Mouse (Mus musculus): ENCODE measurements around the gene Ddx39b.
"Not testable (repeated sequence)": the region's sequence is repeated elsewhere in the genome, so short reads cannot be mapped to it uniquely, and the experiment has no call there.

The Ddx39b gene

DNA sequence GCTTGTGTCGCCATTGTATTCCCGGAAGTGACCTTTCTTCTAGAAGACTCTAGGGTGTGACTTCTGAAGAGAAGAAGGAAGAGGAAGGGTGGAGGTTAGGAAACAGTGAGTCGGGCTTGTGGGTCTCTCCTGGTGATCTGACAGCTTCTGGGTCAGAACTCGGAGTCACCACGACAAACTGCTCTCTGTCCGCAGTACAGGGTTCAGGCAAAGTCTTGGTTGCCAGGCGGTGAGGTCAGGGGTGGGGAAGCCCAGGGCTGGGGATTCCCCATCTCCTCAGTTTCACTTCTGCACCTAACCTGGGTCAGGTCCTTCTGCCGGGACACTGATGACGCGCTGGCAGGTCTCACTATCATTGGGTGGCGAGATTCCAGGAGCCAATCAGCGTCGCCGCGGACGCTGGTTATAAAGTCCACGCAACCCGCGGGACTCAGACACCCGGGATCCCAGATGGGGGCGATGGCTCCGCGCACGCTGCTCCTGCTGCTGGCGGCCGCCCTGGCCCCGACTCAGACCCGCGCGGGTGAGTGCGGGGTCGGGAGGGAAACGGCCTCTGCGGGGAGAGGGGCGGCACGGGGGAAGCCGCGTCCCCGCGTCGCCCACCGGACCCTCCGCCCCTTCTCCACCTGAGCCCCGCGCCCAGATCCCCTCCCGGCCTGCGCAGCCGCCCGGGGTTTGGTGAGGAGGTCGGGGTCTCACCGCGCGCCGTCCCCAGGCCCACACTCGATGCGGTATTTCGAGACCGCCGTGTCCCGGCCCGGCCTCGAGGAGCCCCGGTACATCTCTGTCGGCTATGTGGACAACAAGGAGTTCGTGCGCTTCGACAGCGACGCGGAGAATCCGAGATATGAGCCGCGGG is 21.3 kb downstream of the Ddx39b start, which contains the start of gene H2-D1:
H2-D1 (plus strand) TSS at position 67 of the 859 bp plus-strand sequence.
- DNase-seq (ENCODE audit: low spot score): peak; percentile 99

DNA sequence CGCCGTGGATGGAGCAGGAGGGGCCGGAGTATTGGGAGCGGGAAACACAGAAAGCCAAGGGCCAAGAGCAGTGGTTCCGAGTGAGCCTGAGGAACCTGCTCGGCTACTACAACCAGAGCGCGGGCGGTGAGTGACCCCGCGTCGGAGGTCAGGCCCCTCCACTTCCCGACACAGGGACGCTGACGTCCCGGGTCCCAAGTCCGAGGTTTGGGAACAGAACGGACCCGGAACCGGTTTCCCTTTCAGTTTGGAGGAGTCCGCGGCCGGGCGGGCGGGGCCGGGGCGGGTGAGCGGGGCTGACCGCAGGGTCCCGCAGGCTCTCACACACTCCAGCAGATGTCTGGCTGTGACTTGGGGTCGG is 22.0 kb downstream of the Ddx39b start:
- no peak for DNase-seq (ENCODE audit: low spot score)

DNA sequence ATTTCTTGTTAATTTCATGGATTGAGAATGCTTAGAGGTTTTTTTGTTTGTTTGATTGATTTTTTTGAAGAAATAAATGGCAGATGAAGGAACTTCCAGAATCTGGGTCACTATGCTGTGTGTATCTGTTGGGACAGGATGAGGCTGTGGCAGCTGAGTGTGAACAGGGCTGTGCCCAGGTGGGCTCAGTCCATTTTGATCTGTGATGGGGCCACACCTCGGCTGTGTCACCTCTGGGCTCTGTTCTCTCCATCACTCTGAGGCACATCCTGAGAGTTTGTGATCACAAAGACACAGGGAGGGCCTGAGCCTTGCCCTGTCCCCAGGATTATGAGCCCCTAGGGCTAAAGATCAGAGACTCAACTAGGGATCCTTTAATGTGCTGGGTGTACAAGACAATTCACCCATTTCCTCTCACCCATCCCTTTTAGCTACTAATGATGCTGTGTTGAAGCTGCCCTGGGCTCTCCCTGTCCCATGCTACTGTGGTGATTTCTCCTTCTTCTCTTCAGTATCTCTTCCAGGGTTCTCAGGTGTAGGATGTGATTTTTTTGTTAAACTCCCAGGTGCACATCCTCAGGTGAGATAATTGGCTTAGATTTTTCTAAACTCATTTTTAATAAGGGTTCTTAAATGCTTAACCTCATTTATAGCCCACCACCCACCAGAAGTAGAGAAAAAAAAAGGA is 26.0 kb downstream of the Ddx39b start:
- no peak for DNase-seq (ENCODE audit: low spot score)

DNA sequence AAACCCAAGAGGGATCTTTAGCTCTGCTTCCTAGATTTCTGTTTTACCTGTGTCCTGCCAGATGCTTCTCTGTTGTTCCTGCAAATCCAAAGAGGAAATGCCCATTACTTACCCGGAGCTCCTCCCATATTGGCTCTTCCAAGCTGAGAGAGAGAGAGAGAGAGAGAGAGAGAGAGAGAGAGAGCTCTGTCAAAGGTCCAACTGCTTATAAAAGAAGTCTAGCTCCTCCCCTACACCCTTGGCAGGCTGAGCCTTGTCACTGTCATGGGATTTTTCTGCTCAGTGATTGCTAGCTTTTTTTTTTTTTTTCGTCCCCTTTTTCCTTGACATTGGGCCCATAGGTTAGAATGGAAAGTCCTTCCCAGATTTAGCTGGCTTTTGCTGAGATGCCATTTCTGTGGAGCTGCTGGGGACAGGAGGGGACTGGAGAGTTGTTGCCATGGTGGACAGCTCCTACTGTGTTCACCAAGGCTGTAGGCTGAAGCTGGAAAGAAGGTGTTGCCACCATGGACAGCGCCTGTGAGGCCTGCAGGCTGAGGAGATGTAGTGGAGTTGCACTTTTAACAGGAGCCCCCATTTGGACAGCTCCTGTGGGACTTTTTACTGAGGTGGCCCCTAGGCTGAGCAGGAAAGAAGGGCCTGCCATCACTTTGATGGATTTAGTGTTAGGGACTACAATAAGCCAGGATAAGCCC is 28.3 kb downstream of the Ddx39b start:
- DNase-seq (ENCODE audit: low spot score): no peak

DNA sequence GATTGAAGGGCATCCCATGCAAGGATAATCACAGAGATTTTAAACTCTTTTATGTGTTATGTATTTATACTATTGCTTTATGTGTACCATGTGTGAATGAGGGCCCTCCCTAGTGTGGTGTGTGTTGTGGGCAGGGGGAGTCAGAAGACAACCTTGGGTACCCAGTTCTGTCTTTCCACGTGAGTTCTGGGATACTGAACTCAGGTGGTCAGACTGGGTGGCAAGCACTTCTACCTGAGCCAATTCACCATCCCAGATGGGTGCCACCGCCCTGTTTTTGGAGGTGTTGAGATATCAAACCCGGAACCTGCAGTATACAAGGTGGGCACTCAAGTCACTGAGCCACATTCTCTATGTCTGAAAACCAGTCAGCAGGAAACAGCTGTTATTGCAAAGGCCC is 30.7 kb downstream of the Ddx39b start:
- no peak for DNase-seq (ENCODE audit: low spot score)

DNA sequence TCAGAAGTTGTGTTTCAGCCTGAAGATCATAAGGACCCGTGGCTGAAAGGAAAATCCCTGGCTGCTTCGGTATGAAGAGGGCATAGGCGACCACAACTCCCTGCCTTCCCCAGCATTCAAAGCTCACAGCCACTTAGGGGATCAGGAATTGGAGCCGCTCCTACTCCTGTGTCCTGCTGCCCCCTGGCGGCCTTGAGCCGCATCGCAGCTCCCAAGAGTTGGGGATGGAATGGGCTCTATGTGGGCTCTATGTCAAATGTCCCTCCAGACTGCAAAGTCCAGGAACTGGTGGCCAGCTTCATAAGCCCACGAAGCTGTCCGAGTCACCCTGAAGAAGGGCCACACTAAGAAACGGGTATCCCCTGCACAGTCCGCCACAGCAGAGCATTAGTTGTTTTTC is 33.2 kb downstream of the Ddx39b start:
- DNase-seq (ENCODE audit: low spot score): peak; percentile 89

DNA sequence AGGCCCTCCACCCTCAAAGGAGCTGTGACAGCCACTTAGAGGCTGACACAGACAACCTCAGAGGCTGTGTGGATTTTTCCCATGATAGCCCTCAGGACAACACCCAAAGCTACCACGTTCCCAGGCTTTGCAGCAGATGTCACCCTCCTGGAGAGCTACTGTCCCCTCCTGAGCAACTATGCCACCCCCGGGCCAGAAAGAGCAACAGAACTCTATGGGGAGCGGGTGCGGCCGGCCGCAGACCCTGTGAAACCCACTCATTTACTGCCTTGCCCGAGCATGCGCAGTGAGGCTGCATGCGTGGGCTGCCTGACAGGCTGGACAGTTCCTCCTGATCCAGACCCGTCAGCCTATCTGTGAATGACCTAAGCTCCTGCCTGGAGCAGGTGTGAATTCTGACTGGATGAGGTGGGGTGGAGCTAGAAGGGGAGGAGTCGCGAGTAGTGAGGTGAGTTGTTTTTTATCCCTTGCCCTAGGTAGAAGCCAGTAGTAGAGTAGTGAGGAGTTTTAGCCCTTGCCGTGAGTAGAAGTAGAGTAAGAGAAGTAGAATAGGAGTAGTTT is 34.8 kb downstream of the Ddx39b start:
- no peak for DNase-seq (ENCODE audit: low spot score)

DNA sequence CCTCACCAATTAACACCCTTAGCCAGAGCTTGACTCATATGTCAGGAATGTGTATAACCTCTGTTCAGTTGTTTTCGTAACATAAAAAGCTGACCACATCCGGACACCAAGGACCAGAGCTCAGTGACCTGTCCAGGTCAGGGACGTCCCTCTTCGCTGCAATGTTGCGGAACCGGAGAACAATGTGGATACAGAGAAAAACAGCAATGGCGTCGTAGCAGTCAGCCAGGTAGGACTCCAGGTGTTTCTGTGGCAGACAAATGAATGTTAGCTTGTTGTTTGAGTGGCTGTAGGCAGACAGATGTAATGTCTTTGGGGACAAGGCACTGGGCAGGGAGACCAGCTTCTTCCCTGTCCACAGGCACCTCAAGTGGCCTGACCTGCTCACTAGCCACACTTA is 36.5 kb downstream of the Ddx39b start:
- DNase-seq (ENCODE audit: low spot score): no peak

DNA sequence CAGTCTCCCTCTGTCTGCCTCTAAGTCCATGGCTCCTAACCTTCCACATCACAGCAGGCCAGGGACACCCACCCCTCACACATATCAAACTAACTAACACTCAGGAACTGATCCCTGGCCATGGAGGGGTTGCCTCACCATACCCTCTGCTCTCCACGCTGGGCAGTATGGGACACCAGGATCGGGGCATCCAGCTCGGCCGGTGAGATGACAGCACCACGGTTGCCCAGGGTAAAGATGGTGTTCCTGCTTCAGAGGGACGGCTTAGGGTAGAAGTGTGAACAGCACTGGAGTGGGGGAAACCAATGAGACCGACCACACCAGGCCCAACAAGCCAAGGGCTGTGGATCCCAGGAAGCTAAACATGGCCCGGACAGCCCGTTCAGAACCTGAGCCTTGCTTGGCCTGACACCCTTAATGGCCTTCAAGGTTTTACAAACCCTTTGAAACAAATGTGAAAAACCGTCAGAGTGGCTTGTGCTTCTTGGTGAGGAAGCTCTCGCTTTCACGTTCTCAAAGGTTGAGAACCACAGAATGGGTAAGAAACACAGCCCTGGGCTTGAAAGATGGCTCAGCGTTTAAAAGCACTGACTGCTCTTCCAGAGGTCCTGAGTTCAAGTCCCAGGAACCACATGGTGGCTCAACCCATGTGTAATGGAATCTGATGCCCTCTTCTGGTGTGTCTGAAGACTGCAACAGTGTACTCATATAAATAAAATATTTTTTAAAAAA is 37.6 kb downstream of the Ddx39b start:
- DNase-seq (ENCODE audit: low spot score): no peak

DNA sequence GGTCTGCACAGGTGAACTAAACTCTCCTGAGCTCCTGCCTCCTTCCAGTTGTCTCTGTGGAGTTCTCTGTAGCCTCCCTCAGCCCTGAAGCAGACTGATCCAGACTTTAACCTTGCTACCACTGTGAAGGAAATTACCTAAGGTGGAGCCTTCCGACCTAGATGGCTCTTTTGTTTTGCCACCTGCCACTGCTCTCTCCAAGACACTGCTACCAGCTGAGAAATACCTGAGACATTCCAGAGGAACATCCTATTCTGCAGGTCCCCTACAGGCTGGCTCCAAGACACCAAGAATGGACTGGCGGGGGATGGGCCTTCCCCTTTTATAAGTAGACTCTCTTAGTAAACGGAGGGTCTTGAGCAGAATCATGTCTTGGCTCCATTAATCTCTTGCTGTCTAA is 38.7 kb downstream of the Ddx39b start:
- no peak for DNase-seq (ENCODE audit: low spot score)

DNA sequence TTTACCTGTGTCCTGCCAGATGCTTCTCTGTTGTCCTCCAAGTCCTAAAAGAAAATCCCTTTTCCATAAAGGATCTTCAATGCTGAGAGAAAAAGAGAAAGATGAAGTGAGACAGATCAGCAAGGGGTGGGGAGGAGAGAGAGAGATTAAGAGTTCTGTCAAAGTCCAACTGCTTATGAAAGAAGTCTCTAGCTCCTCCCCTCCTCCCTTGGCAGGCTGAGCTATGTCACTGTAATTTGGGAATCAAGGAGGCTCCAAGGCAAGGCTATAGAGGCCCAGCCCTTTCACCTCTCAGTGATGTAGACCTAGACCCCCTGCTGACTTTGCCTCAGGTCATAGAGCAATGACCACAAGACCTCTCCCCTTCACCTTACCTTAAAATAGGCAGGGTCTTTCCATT is 43.9 kb downstream of the Ddx39b start:
- no peak for DNase-seq (ENCODE audit: low spot score)

DNA sequence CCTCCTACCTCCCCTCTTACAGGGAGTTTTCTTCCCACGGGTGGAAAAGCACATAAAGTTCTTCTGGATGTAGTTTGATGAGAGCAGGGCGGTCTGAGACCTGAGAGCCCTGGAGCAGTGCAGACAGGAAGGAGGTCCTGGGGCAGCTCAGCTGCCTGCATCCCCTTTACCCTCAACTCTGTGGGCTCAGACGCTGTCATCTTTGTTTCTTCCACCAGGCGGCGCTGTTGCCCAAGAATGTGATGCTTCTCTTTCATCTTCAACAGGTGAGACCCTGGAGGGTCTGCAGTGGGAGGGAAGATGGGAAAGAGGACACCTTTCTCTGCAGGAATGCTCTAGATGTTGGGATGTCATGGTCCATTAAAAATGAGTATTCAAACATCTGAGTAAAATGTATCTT is 54.2 kb downstream of the Ddx39b start:
- DNase-seq (ENCODE audit: low spot score): peak; percentile 56

DNA sequence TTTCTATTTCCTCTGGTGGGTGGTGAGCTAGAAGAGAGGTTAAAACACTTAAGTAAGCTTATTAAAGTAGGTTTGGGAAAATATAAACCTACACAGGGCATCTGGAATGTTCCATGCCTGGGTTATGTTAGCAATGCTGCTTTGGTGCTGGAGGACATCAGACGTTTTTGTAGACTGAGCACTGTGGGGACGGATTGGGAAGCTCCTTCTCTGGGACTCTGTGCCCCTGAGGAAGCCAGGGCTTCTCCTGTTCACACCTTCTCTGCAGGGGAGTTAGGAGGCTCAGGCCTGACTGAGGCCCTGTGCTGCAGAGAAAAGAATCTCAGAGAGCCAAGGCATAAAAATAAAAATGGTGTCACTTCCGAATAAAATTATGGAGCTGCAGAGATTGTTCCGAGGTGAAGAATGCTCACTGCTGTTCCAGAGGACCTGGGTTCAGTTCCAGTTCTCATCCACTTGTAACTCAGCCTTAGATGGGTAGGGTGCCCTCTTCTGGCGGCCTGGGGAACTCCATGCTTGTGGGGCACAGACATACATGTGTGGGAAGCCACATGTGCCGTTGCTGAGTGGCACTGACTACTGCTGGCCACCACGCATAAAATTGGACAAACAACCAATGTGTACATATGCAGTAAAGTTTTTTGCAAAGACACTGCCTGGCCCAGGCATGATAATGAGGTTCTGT is 58.9 kb downstream of the Ddx39b start:
- DNase-seq (ENCODE audit: low spot score): not testable (repeated sequence)

DNA sequence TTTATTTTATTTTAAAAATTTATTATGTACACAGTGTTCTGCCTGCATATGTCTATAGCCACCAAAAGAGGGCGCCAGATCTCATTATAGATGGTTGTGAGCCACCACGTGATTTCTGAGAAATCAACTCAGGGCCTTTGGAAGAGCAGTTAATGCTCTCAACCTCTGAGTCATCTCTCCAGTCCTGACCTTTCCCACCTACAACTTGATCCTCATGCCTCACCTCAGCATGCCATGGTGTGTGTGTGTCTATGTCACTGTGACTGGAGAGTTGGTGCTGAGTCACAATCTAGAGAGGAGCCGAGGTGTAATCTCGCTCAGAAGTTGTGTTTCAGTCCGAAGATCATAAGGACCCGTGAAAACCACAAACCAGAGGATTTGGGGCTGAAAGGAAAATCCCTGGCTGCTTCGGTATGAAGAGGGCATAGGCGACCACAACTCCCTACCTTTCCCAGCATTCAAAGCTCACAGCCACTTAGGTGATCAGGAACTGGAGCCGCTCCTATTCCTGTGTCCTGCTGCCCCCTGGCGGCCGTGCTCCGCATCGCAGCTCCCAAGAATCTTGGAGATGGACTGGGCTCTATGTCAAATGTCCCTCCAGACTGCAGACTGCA is 60.2 kb downstream of the Ddx39b start:
- peak; percentile 93 for DNase-seq (ENCODE audit: low spot score)

DNA sequence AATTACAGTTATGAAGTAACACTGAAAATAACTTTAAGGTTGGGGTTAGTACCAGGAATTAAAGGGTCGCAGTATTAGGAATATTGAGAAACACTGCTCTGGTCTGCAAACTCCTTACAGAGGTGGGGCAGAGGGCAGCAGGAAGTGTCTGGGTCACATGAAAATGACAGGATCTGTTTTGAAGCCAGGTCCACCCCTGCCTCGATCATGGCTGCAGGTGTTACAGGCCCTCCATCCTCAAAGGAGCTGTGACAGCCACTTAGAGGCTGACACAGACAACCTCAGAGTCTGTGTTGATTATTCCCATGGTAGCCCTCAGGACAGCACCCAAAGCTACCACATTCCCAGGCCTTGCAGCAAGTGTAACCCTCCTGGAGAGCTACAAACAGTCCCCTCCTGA is 61.7 kb downstream of the Ddx39b start:
- DNase-seq (ENCODE audit: low spot score): no peak

Measured in lung, postnatal 25 days (tissue).